Mouse (Mus musculus) frontal cortex, postnatal 36 days (tissue): ENCODE measurements at regions not wholly inside any gene's neighbourhood (a gene's known extent, or its start where the extent isn't known, plus 50 kb on each side); places are given as distances from the start of the nearest gene placed in this dataset.
"Not testable (repeated sequence)": the region's sequence is repeated elsewhere in the genome, so short reads cannot be mapped to it uniquely, and the experiment has no call there.

Experiments used
- DNase-seq, 2 experiments: peaks; one replicate each; pipeline ENCODE4 v3.0.0; 2022; ENCODE audit warnings: low spot score in 2 of 2

GRCm38 (mm10) chr15:32749971-32750370 lies 505.4 kb downstream of the Sema5a start:
- no peak for DNase-seq

- no peak for DNase-seq
Measured at GRCm38 (mm10) chr15:32751991-32752390, 507.4 kb downstream of the Sema5a start.

GRCm38 (mm10) chr15:32760141-32760540 lies 515.5 kb downstream of the Sema5a start:
- no peak for DNase-seq

- DNase-seq, result no peak
Measured at GRCm38 (mm10) chr15:32766011-32766701, 521.5 kb downstream of the Sema5a start.

GRCm38 (mm10) chr15:32766746-32767471 lies 522.3 kb downstream of the Sema5a start:
- DNase-seq, result no peak

GRCm38 (mm10) chr15:32778226-32778598 lies 533.6 kb downstream of the Sema5a start:
- DNase-seq, result not testable (repeated sequence)

GRCm38 (mm10) chr15:32778599-32779273 lies 534.1 kb downstream of the Sema5a start:
- peak; percentile 82 to 87 for DNase-seq

GRCm38 (mm10) chr15:32779274-32779615 lies 534.6 kb downstream of the Sema5a start:
- not testable (repeated sequence) for DNase-seq

- not testable (repeated sequence) for DNase-seq
Measured at GRCm38 (mm10) chr15:32781609-32782008, 537.0 kb downstream of the Sema5a start.

- no peak for DNase-seq
Measured at GRCm38 (mm10) chr15:32799222-32799621, 554.6 kb downstream of the Sema5a start.

GRCm38 (mm10) chr15:32810849-32811632 lies 566.4 kb downstream of the Sema5a start:
- DNase-seq, result no peak

- DNase-seq, result no peak
Measured at GRCm38 (mm10) chr15:32839966-32840365, 595.4 kb downstream of the Sema5a start.
